Mouse (Mus musculus): ENCODE measurements around the gene Dscaml1. TPM values are rescaled to one million over a fixed set of nuclear protein-coding genes. Genes with fewer than 3 reads are reported as not detected.
"Not testable (repeated sequence)": the region's sequence is repeated elsewhere in the genome, so short reads cannot be mapped to it uniquely, and the experiment has no call there.

The Dscaml1 gene
- polyA plus RNA-seq, 1 experiment, result not detected

GRCm38 (mm10) chr9:45754452-45755091 lies 328.1 kb downstream of the Dscaml1 start:
- TF ChIP-seq CTCF (IDR thresholded peaks at IDR 0.05; ENCODE audit: borderline replicate concordance, insufficient read depth, low read length) (peak; percentile 88), POLR2A (IDR thresholded peaks at IDR 0.05; ENCODE audit: low read depth, low read length) (no peak)
- H3K27ac ChIP-seq (ENCODE audit: insufficient read depth, low read length), result no peak overlapping the region
- H3K4me1 ChIP-seq (ENCODE audit: control insufficient read depth, insufficient read depth, low read length), result peaks cover 3% of the 10 kb centered on the region; the same call in 1 of the 2 replicates
- H3K4me3 ChIP-seq (ENCODE audit: insufficient read depth, low read length), result no peak overlapping the region

GRCm38 (mm10) chr9:45766195-45766594 lies 339.8 kb downstream of the Dscaml1 start:
- H3K27ac ChIP-seq (ENCODE audit: insufficient read depth, low read length), result no peak overlapping the region
- no peak for TF ChIP-seq POLR2A (IDR thresholded peaks at IDR 0.05; ENCODE audit: low read depth, low read length)
- no peak for TF ChIP-seq CTCF (IDR thresholded peaks at IDR 0.05; ENCODE audit: borderline replicate concordance, insufficient read depth, low read length)
- H3K4me1 ChIP-seq (ENCODE audit: control insufficient read depth, insufficient read depth, low read length), result no peaks in the 10 kb centered on the region
- H3K4me3 ChIP-seq (ENCODE audit: insufficient read depth, low read length), result no peak overlapping the region

GRCm38 (mm10) chr9:45767155-45767554 lies 340.7 kb downstream of the Dscaml1 start:
- H3K4me3 ChIP-seq (ENCODE audit: insufficient read depth, low read length), result no peak overlapping the region
- no peak overlapping the region for H3K27ac ChIP-seq (ENCODE audit: insufficient read depth, low read length)
- TF ChIP-seq POLR2A (IDR thresholded peaks at IDR 0.05; ENCODE audit: low read depth, low read length), result no peak
- no peak for TF ChIP-seq CTCF (IDR thresholded peaks at IDR 0.05; ENCODE audit: borderline replicate concordance, insufficient read depth, low read length)
- no peaks in the 10 kb centered on the region for H3K4me1 ChIP-seq (ENCODE audit: control insufficient read depth, insufficient read depth, low read length)

- H3K4me1 ChIP-seq (ENCODE audit: control insufficient read depth, insufficient read depth, low read length), result no peaks in the 10 kb centered on the region
- H3K27ac ChIP-seq (ENCODE audit: insufficient read depth, low read length), result no peak overlapping the region
- no peak overlapping the region for H3K4me3 ChIP-seq (ENCODE audit: insufficient read depth, low read length)
- no peak for TF ChIP-seq CTCF (IDR thresholded peaks at IDR 0.05; ENCODE audit: borderline replicate concordance, insufficient read depth, low read length)
- no peak for TF ChIP-seq POLR2A (IDR thresholded peaks at IDR 0.05; ENCODE audit: low read depth, low read length)
Observed at GRCm38 (mm10) chr9:45768421-45768820, 342.0 kb downstream of the Dscaml1 start.

- TF ChIP-seq POLR2A (IDR thresholded peaks at IDR 0.05; ENCODE audit: low read depth, low read length) (no peak), CTCF (IDR thresholded peaks at IDR 0.05; ENCODE audit: borderline replicate concordance, insufficient read depth, low read length) (no peak)
- Histone ChIP-seq H3K4me1 (ENCODE audit: control insufficient read depth, insufficient read depth, low read length) (no peaks in the 10 kb centered on the region), H3K27ac (ENCODE audit: insufficient read depth, low read length) (no peak overlapping the region), H3K4me3 (ENCODE audit: insufficient read depth, low read length) (no peak overlapping the region)
Observed at GRCm38 (mm10) chr9:45769596-45769995, 343.2 kb downstream of the Dscaml1 start.

GRCm38 (mm10) chr9:45774088-45774487 lies 347.7 kb downstream of the Dscaml1 start:
- TF ChIP-seq CTCF (IDR thresholded peaks at IDR 0.05; ENCODE audit: borderline replicate concordance, insufficient read depth, low read length) (no peak), POLR2A (IDR thresholded peaks at IDR 0.05; ENCODE audit: low read depth, low read length) (no peak)
- H3K27ac ChIP-seq (ENCODE audit: insufficient read depth, low read length), result no peak overlapping the region
- H3K4me3 ChIP-seq (ENCODE audit: insufficient read depth, low read length), result no peak overlapping the region
- H3K4me1 ChIP-seq (ENCODE audit: control insufficient read depth, insufficient read depth, low read length), result no peaks in the 10 kb centered on the region

- H3K4me3 ChIP-seq (ENCODE audit: insufficient read depth, low read length); H3K4me1 ChIP-seq (ENCODE audit: control insufficient read depth, insufficient read depth, low read length); H3K27ac ChIP-seq (ENCODE audit: insufficient read depth, low read length): not testable (repeated sequence)
Observed at GRCm38 (mm10) chr9:45776176-45776575, 349.7 kb downstream of the Dscaml1 start.

GRCm38 (mm10) chr9:45779201-45779600 lies 352.8 kb downstream of the Dscaml1 start:
- TF ChIP-seq POLR2A (IDR thresholded peaks at IDR 0.05; ENCODE audit: low read depth, low read length) (no peak), CTCF (IDR thresholded peaks at IDR 0.05; ENCODE audit: borderline replicate concordance, insufficient read depth, low read length) (no peak)
- Histone ChIP-seq H3K27ac (ENCODE audit: insufficient read depth, low read length) (no peak overlapping the region), H3K4me3 (ENCODE audit: insufficient read depth, low read length) (no peak overlapping the region)

GRCm38 (mm10) chr9:45783249-45784069 lies 357.0 kb downstream of the Dscaml1 start:
- no peak for TF ChIP-seq POLR2A (IDR thresholded peaks at IDR 0.05; ENCODE audit: low read depth, low read length)
- TF ChIP-seq CTCF (IDR thresholded peaks at IDR 0.05; ENCODE audit: borderline replicate concordance, insufficient read depth, low read length), result no peak
- H3K4me1 ChIP-seq (ENCODE audit: control insufficient read depth, insufficient read depth, low read length), result no peaks in the 10 kb centered on the region
- H3K4me3 ChIP-seq (ENCODE audit: insufficient read depth, low read length), result no peak overlapping the region
- H3K27ac ChIP-seq (ENCODE audit: insufficient read depth, low read length), result no peak overlapping the region

More at GRCm38 (mm10) chr9:45779201-45779600, 352.8 kb downstream of the Dscaml1 start:
- no peaks in the 10 kb centered on the region for H3K4me1 ChIP-seq (ENCODE audit: control insufficient read depth, insufficient read depth, low read length)

- no peak overlapping the region for H3K27ac ChIP-seq (ENCODE audit: insufficient read depth, low read length)
- H3K4me1 ChIP-seq (ENCODE audit: control insufficient read depth, insufficient read depth, low read length), result no peaks in the 10 kb centered on the region
- TF ChIP-seq CTCF (IDR thresholded peaks at IDR 0.05; ENCODE audit: borderline replicate concordance, insufficient read depth, low read length) (no peak), POLR2A (IDR thresholded peaks at IDR 0.05; ENCODE audit: low read depth, low read length) (no peak)
- H3K4me3 ChIP-seq (ENCODE audit: insufficient read depth, low read length), result no peak overlapping the region
Observed at GRCm38 (mm10) chr9:45787071-45787470, 360.6 kb downstream of the Dscaml1 start.
